Mouse (Mus musculus) G1E (cell line): ENCODE results near the gene Aipl1. TPM values are rescaled to one million over a fixed set of nuclear protein-coding genes. Genes with fewer than 3 reads are reported as not detected.
A peak's percentile ranks its signal among the peaks of the same experiment; 100 is the strongest.

Source experiments
- ATAC-seq: 2 replicates; pipeline ENCODE4 v1.8.0; 2016; ENCODE audit warnings: mild to moderate bottlenecking; ENCODE audit not compliant: insufficient number of reproducible peaks, poor library complexity, low FRiP score, severe bottlenecking; ENCODE audit errors: extremely low read depth
- DNase-seq: peaks from one replicate; pipeline ENCODE4 v3.0.0; 2012; ENCODE audit warnings: low spot score
- H3K27me3 ChIP-seq: 2 replicates; pipeline ENCODE4 v1.6.1; 2012; ENCODE audit warnings: mild to moderate bottlenecking, low read length, inconsistent platforms; ENCODE audit not compliant: insufficient read depth
- H3K36me3 ChIP-seq: replicated peaks from 2 replicates; pipeline ENCODE3; 2012; ENCODE audit warnings: mild to moderate bottlenecking, inconsistent platforms
- H3K4me1 ChIP-seq: 2 replicates; pipeline ENCODE4 v1.6.1; 2012; ENCODE audit warnings: low read depth, low read length, inconsistent platforms, mixed read lengths; ENCODE audit not compliant: insufficient read depth
- H3K4me3 ChIP-seq: 2 replicates; pipeline ENCODE4 v1.5.1; 2012; ENCODE audit warnings: low read depth, mild to moderate bottlenecking, inconsistent platforms, low read length, moderate library complexity, mixed read lengths
- H3K9me3 ChIP-seq: replicated peaks from 2 replicates; pipeline ENCODE4 v1.6.1; 2012; ENCODE audit warnings: inconsistent platforms
- CTCF ChIP-seq: IDR thresholded peaks from 2 replicates; pipeline ENCODE4 v1.5.1; 2012; ENCODE audit warnings: low read depth, low read length, inconsistent platforms, mixed read lengths
- GATA1 ChIP-seq: IDR thresholded peaks from 2 replicates; pipeline ENCODE4 v1.6.1; 2012; ENCODE audit warnings: borderline replicate concordance, low read length, inconsistent platforms, mixed read lengths
- GATA2 ChIP-seq: IDR thresholded peaks from 2 replicates; pipeline ENCODE4 v1.6.1; 2012; ENCODE audit warnings: low read depth, low read length, inconsistent platforms, borderline replicate concordance
- POLR2AphosphoS5 ChIP-seq: IDR thresholded peaks from 2 replicates; pipeline ENCODE4 v1.6.1; 2012; ENCODE audit warnings: low read depth, low read length, inconsistent platforms; ENCODE audit not compliant: insufficient replicate concordance
- TAL1 ChIP-seq: conservative IDR thresholded peaks from 2 replicates; pipeline ENCODE4 v1.6.1; 2012; ENCODE audit warnings: low read depth, low read length, inconsistent platforms, mixed read lengths
- polyA plus RNA-seq: library from polyadenylated mRNA; stranded (reverse); fragments of >175 nt; gene quantifications from 2 replicates; pipeline ENCODE4 v1.2.3, GENCODE M21; 2012
- total RNA-seq, 2 experiments: library from RNA; stranded (forward) in 1 of 2; stranded (reverse) in 1 of 2; fragments of 200-1000 nt in 1 of 2; fragments of >200 nt in 1 of 2; fragmentation: Nextera tagmentation in 1 of 2; gene quantifications; 2 replicates each; pipeline ENCODE4 v1.2.3; 2014 to 2017

Aipl1 gene
- total and polyA plus RNA-seq, 3 experiments: 0.05 TPM; not detected in 2

DNA sequence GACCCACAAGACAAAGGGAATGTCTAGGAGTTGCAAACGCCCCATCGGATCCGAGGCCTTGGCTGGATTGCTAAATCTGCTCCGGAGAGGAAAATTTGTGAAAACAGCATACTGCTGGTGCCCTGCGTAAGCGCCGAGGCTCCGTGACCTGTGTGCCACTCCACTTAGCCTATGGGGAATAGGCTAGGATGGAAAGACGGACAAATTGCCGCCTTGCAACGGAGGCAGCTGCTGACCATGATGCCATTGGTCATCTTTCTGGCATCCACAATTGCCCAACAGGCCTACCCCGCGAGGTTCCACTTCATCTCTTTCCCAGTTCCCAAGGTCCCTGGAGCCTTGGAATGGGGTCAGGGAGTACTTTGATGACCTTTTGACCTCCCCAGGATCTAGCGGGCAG is 5.3 kb upstream of the Aipl1 start:
- Histone ChIP-seq H3K27me3 (no peaks in the 10 kb centered on the region; the same call in 1 of the 2 replicates), H3K9me3 (peaks cover 64% of the 10 kb centered on the region), H3K36me3 (no peaks in the 10 kb centered on the region), H3K4me3 (no peak overlapping the region), H3K4me1 (no peaks in the 10 kb centered on the region)
- ATAC-seq (no peak), DNase-seq (no peak)
- TF ChIP-seq GATA1: no peak
- TF ChIP-seq GATA2: no peak
- no peak for TF ChIP-seq TAL1
- TF ChIP-seq POLR2AphosphoS5: no peak
- TF ChIP-seq CTCF: no peak

DNA sequence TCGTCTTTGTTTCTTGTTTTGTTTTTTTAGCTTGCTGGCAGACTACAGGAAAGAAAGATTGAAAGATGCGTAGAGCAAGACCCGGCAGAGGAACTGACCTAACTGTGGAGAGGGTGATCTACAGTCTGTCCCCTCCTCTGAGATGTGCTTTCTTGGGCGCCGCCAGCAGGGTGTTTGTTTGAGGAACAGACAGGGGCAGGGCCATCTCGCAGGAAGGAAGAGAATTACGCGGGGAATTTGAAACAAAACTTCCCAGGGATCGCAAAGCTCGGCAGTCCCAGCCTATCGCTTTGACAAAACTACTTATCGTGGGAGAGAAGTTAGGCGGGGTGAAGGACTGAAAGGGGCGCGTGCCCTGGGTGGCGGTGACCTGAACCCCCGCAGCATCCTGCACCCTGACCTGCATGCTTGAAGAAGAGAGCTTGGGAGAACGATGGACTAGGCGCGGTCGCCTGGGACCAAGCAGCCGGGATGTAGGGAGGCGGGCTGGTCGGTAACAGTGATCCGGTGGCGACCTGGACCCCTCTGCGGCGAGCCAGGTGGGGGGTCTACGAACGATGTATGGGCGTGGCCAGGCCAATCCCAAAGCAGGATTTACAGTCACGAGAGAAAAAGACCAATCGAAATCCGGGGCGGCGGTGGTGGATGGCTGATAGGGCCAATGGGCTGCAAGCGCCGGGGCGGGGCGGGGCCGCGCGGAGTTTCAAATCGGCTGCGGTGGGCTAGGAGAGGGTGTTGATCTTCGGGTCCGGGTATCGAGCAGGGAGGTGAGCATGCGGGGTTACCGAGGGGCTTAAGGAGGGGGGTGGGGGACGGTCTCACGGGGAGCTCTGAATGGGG is 4.7 kb upstream of the Aipl1 start, which contains the start of gene Pimreg:
Gene Pimreg, plus strand, starts transcription at position 265 of the 840 bp plus-strand sequence.
- H3K36me3 ChIP-seq: no peaks in the 10 kb centered on the region
- no peaks in the 10 kb centered on the region for H3K4me1 ChIP-seq
- H3K9me3 ChIP-seq: peaks cover 69% of the 10 kb centered on the region
- DNase-seq (no peak), ATAC-seq (no peak)
- H3K27me3 ChIP-seq: no peaks in the 10 kb centered on the region; the same call in 1 of the 2 replicates
- H3K4me3 ChIP-seq: peak within 1 kb of the TSS; percentile 23; the same call in 1 of the 2 replicates
- TF ChIP-seq POLR2AphosphoS5 (no peak), CTCF (no peak), GATA1 (no peak), GATA2 (no peak), TAL1 (no peak)

DNA sequence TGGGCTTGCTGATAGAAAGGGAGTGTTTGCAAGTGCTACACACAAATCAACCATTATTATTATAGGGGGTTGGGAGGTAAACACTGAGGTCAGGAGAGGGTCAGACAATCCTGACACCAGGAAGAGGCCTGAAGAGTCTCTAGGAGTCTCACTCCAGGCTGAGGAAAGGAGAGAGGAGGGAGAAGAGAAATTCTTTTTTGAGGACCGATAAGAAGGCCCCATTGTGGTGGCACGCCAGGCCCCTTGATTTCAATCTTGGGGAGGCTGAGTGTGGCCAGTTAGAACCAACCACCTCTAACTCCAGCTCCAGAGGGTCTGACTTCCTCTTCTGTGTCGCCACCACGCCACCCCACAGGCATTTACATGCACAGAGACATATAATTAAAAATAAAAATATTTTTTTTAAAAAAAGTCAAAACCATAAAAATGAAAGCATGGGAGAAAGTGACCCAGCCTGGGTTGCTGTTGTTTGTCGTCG is 4.0 kb upstream of the Aipl1 start:
- Histone ChIP-seq H3K36me3 (no peaks in the 10 kb centered on the region), H3K4me3 (no peak overlapping the region), H3K9me3 (peaks cover 67% of the 10 kb centered on the region), H3K27me3 (no peaks in the 10 kb centered on the region; the same call in 1 of the 2 replicates), H3K4me1 (no peaks in the 10 kb centered on the region)
- no peak for ATAC-seq
- DNase-seq: no peak
- TF ChIP-seq GATA1: no peak
- no peak for TF ChIP-seq GATA2
- no peak for TF ChIP-seq TAL1
- TF ChIP-seq CTCF: no peak
- no peak for TF ChIP-seq POLR2AphosphoS5

DNA sequence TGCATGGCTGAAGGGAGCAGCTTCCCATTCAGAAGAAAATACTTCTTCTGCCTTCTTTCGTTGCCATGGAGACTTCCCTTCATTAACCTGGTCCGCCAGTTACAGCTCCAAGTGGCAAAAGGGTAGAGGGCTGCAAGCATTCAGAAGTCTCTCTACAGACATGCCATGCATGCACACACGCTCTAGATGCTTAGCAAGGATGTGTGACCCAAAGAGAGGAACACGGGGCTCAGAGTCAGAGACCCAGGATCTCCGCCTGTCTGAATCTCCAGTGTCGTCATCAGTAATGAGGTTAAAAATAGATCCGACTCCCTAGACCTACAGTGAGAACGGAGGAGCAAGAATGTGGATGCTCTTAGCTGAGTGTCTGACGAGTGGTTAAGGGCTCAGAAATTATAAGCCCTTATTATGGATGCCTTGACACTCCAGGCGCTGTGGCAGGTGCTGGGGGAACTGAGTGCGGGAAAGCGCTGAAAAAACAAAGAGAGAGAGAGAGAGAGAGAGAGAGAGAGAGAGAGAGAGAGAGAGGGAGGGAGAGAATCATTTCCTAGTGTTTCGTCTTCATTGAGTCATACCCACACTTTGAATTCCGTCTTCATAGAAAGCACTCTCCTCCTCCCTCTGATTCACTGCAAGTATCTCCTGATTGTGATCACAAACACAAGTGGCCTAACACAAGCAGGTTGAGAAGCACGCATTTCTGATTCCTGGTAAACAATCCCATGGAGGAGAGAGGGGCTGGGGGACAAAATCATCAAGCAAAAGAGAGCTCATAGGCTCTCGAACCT is 2.5 kb upstream of the Aipl1 start:
- H3K9me3 ChIP-seq: peaks cover 58% of the 10 kb centered on the region
- ATAC-seq (no peak), DNase-seq (no peak)
- TF ChIP-seq POLR2AphosphoS5 (no peak), GATA1 (no peak), TAL1 (no peak), GATA2 (no peak), CTCF (no peak)
- H3K4me3 ChIP-seq: no peak overlapping the region
- no peaks in the 10 kb centered on the region; the same call in 1 of the 2 replicates for H3K27me3 ChIP-seq
- H3K4me1 ChIP-seq: no peaks in the 10 kb centered on the region
- no peaks in the 10 kb centered on the region for H3K36me3 ChIP-seq

DNA sequence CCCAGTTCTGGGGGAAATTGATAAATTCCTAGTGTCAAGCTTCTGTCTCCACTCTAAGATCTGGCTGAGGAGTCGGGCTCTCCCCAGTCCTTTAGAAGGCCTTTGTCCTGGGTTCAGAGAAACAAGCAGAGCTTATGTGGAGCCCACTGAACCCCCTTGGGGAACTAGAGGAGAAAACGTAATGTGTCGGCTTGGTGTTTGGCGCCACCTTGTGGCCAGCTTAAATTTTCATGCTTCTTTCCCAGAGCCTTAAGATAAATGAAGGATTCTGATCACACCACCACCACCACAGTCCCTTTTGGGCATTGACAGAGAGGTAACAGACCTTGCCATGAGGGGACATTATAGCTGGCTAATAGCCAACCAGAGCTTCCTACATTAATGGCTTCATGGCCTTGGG is 687 bp upstream of the Aipl1 start:
- no peak for ATAC-seq
- peaks cover 48% of the 10 kb centered on the region for H3K9me3 ChIP-seq
- no peak for DNase-seq
- H3K4me3 ChIP-seq: no peak overlapping the region
- no peaks in the 10 kb centered on the region; the same call in 1 of the 2 replicates for H3K27me3 ChIP-seq
- H3K4me1 ChIP-seq: no peaks in the 10 kb centered on the region
- no peak for TF ChIP-seq POLR2AphosphoS5
- TF ChIP-seq GATA1: no peak
- no peak for TF ChIP-seq CTCF
- no peak for TF ChIP-seq GATA2
- no peak for TF ChIP-seq TAL1
- H3K36me3 ChIP-seq: no peaks in the 10 kb centered on the region

DNA sequence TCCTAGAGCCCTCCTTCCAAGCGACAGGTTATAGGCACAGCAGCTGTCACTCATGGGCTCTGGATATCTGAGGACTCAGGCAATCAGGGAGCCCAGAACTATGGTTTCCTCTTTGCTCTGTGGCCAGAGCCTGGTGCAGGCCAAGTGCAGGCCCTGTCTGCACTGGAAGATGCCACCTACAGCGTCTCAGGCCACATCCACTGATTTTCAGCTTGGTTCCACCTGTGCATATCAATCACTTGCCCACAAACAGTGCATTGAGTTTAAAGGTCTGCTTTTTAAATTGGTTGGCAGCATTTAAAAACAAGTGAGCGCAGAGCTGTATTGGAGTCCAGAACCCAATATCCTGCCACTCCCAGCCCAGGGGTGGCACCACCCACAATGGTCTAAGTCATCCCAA is 4.7 kb downstream of the Aipl1 start:
- no peaks in the 10 kb centered on the region for H3K4me1 ChIP-seq
- no peak for DNase-seq
- ATAC-seq: no peak
- H3K9me3 ChIP-seq: peaks cover 60% of the 10 kb centered on the region
- no peak overlapping the region for H3K4me3 ChIP-seq
- no peak for TF ChIP-seq CTCF
- TF ChIP-seq TAL1: no peak
- no peak for TF ChIP-seq GATA2
- TF ChIP-seq GATA1: no peak
- no peak for TF ChIP-seq POLR2AphosphoS5
- H3K27me3 ChIP-seq: no peaks in the 10 kb centered on the region
- no peaks in the 10 kb centered on the region for H3K36me3 ChIP-seq
